Mouse (Mus musculus) hindbrain, embryonic 15.5 days (tissue): Measurements from ENCODE around the gene Rap1b. TPM values are rescaled to one million over a fixed set of nuclear protein-coding genes. Genes with fewer than 3 reads are reported as not detected.

Source experiments
- ATAC-seq: fragments of 200-750 bp; cut with Nextera tagmentation; 2 replicates; pipeline ENCODE4 v1.8.0; 2017; ENCODE audit warnings: low read depth, moderate number of reproducible peaks, moderate TSS enrichment; ENCODE audit not compliant: low FRiP score
- H3K27ac ChIP-seq: fragments of 300-500 bp; sonication (generic); replicated peaks from 2 replicates; pipeline ENCODE4 v1.5.1; 2015; ENCODE audit warnings: mild to moderate bottlenecking, inconsistent platforms
- H3K27me3 ChIP-seq: fragments of 300-500 bp; sonication (generic); 2 replicates; pipeline ENCODE4 v1.6.1; 2015; ENCODE audit warnings: control low read depth, inconsistent platforms
- H3K36me3 ChIP-seq: fragments of 300-500 bp; sonication (generic); 2 replicates; pipeline ENCODE4 v1.6.1; 2015; ENCODE audit warnings: control low read depth, inconsistent platforms
- H3K4me1 ChIP-seq: fragments of 300-500 bp; sonication (generic); replicated peaks from 2 replicates; pipeline ENCODE4 v1.6.1; 2015; ENCODE audit warnings: control low read depth, inconsistent platforms
- H3K4me2 ChIP-seq: fragments of 300-500 bp; sonication (generic); 2 replicates; pipeline ENCODE4 v1.6.1; 2015; ENCODE audit warnings: moderate library complexity, mild to moderate bottlenecking, inconsistent platforms
- H3K4me3 ChIP-seq: fragments of 300-500 bp; sonication (generic); 2 replicates; pipeline ENCODE4 v1.5.1; 2015; ENCODE audit warnings: mild to moderate bottlenecking, inconsistent platforms
- H3K9ac ChIP-seq: fragments of 300-500 bp; sonication (generic); 2 replicates; pipeline ENCODE4 v1.6.1; 2015; ENCODE audit warnings: inconsistent platforms
- H3K9me3 ChIP-seq: fragments of 300-500 bp; sonication (generic); 2 replicates; pipeline ENCODE4 v1.6.1; 2016; ENCODE audit warnings: control low read depth, inconsistent platforms
- WGBS: fragments of 180-500 bp; shearing (Covaris S2); methylation state at CpG from one replicate; pipeline ENCODE4 v1.1.7; 2015; 5-methylcytosine and 5-hydroxymethylcytosine counted together
- polyA plus RNA-seq: library from polyadenylated mRNA; unstranded; fragments of >200 nt; fragmentation: Nextera tagmentation; extraction: Ambion mirVana; gene quantifications from 2 replicates; pipeline ENCODE4 v1.2.1, GENCODE M21; 2015

Gene Rap1b
- polyA plus RNA-seq, 1 experiment from 2014 or later, result 158 TPM

- H3K27me3 ChIP-seq, result no peaks in the 10 kb centered on the region
- WGBS, result 86% methylated on average over 6 of the region's 6 CpGs
- no peak overlapping the region for H3K4me2 ChIP-seq
- ATAC-seq, result no peak
- no peak overlapping the region for H3K27ac ChIP-seq
- H3K9ac ChIP-seq, result no peak overlapping the region
- no peaks in the 10 kb centered on the region for H3K4me1 ChIP-seq
- peaks cover 3% of the 10 kb centered on the region for H3K36me3 ChIP-seq
- H3K4me3 ChIP-seq, result no peak overlapping the region
- no peaks in the 10 kb centered on the region for H3K9me3 ChIP-seq
These were observed 37.8 kb downstream of the Rap1b start for GRCm38 (mm10) chr10:117808068-117808467.

- 51% methylated on average over 9 of the region's 9 CpGs for WGBS
- Histone ChIP-seq H3K4me3 (no peak overlapping the region), H3K27ac (no peak overlapping the region), H3K27me3 (no peaks in the 10 kb centered on the region), H3K36me3 (no peaks in the 10 kb centered on the region), H3K9ac (no peak overlapping the region), H3K9me3 (no peaks in the 10 kb centered on the region), H3K4me2 (no peak overlapping the region), H3K4me1 (no peaks in the 10 kb centered on the region)
- ATAC-seq, result no peak
These were observed 39.9 kb downstream of the Rap1b start for GRCm38 (mm10) chr10:117805919-117806318.

GRCm38 (mm10) chr10:117803870-117804850 lies 41.7 kb downstream of the Rap1b start:
- H3K9ac ChIP-seq, result no peak overlapping the region
- H3K4me2 ChIP-seq, result no peak overlapping the region
- H3K4me1 ChIP-seq, result no peaks in the 10 kb centered on the region
- H3K4me3 ChIP-seq, result no peak overlapping the region
- no peak overlapping the region for H3K27ac ChIP-seq
- H3K36me3 ChIP-seq, result no peaks in the 10 kb centered on the region
- whole genome bisulfite sequencing, result 89% methylated on average over 31 of the region's 31 CpGs
- H3K27me3 ChIP-seq, result no peaks in the 10 kb centered on the region
- H3K9me3 ChIP-seq, result no peaks in the 10 kb centered on the region
- ATAC-seq, result no peak

GRCm38 (mm10) chr10:117801886-117802285 lies 43.9 kb downstream of the Rap1b start:
- no peak overlapping the region for H3K27ac ChIP-seq
- H3K9ac ChIP-seq, result no peak overlapping the region
- H3K4me1 ChIP-seq, result no peaks in the 10 kb centered on the region
- H3K36me3 ChIP-seq, result no peaks in the 10 kb centered on the region
- no peak for ATAC-seq
- WGBS, result 93% methylated on average over 9 of the region's 9 CpGs
- H3K4me3 ChIP-seq, result no peak overlapping the region
- no peaks in the 10 kb centered on the region for H3K27me3 ChIP-seq
- H3K4me2 ChIP-seq, result no peak overlapping the region
- H3K9me3 ChIP-seq, result no peaks in the 10 kb centered on the region

GRCm38 (mm10) chr10:117799806-117800205 lies 46.0 kb downstream of the Rap1b start:
- Histone ChIP-seq H3K4me1 (no peaks in the 10 kb centered on the region), H3K4me3 (no peak overlapping the region), H3K4me2 (no peak overlapping the region), H3K36me3 (no peaks in the 10 kb centered on the region), H3K9ac (no peak overlapping the region), H3K27me3 (no peaks in the 10 kb centered on the region), H3K9me3 (no peaks in the 10 kb centered on the region), H3K27ac (no peak overlapping the region)
- no peak for ATAC-seq
- WGBS, result 92% methylated on average over 11 of the region's 11 CpGs

- H3K27ac ChIP-seq, result no peak overlapping the region
- H3K4me3 ChIP-seq, result no peak overlapping the region
- H3K36me3 ChIP-seq, result no peaks in the 10 kb centered on the region
- H3K4me2 ChIP-seq, result no peak overlapping the region
- no peak for ATAC-seq
- H3K9me3 ChIP-seq, result no peaks in the 10 kb centered on the region
- WGBS, result 86% methylated on average over 6 of the region's 6 CpGs
- H3K27me3 ChIP-seq, result no peaks in the 10 kb centered on the region
- H3K9ac ChIP-seq, result no peak overlapping the region
- H3K4me1 ChIP-seq, result no peaks in the 10 kb centered on the region
These were observed 47.3 kb downstream of the Rap1b start for GRCm38 (mm10) chr10:117798436-117799035.

GRCm38 (mm10) chr10:117797684-117798083 lies 48.2 kb downstream of the Rap1b start:
- no peak overlapping the region for H3K4me3 ChIP-seq
- no peak for ATAC-seq
- H3K4me1 ChIP-seq, result 0 out of 2 replicates have a peak, but pooled peaks cover 5% of the 10 kb centered on the region
- no peak overlapping the region for H3K4me2 ChIP-seq
- H3K9me3 ChIP-seq, result no peaks in the 10 kb centered on the region
- no peaks in the 10 kb centered on the region for H3K36me3 ChIP-seq
- no peak overlapping the region for H3K9ac ChIP-seq
- H3K27ac ChIP-seq, result no peak overlapping the region
- WGBS, result 70% methylated on average over 7 of the region's 7 CpGs
- no peaks in the 10 kb centered on the region for H3K27me3 ChIP-seq

- peaks cover 6% of the 10 kb centered on the region for H3K4me1 ChIP-seq
- no peak overlapping the region for H3K4me2 ChIP-seq
- no peak overlapping the region for H3K9ac ChIP-seq
- H3K36me3 ChIP-seq, result no peaks in the 10 kb centered on the region
- ATAC-seq, result no peak
- whole genome bisulfite sequencing, result 92% methylated on average over 12 of the region's 12 CpGs
- H3K27me3 ChIP-seq, result no peaks in the 10 kb centered on the region
- no peak overlapping the region for H3K27ac ChIP-seq
- no peak overlapping the region for H3K4me3 ChIP-seq
- H3K9me3 ChIP-seq, result no peaks in the 10 kb centered on the region
These were observed 48.7 kb downstream of the Rap1b start for GRCm38 (mm10) chr10:117797106-117797505.

GRCm38 (mm10) chr10:117796181-117796580 lies 49.7 kb downstream of the Rap1b start:
- no peaks in the 10 kb centered on the region for H3K9me3 ChIP-seq
- no peak overlapping the region for H3K27ac ChIP-seq
- no peak overlapping the region for H3K9ac ChIP-seq
- ATAC-seq, result no peak
- 96% methylated on average over 7 of the region's 7 CpGs for WGBS
- no peak overlapping the region for H3K4me2 ChIP-seq
- no peak overlapping the region for H3K4me3 ChIP-seq
- peaks cover 16% of the 10 kb centered on the region for H3K4me1 ChIP-seq
- H3K27me3 ChIP-seq, result no peaks in the 10 kb centered on the region
- H3K36me3 ChIP-seq, result no peaks in the 10 kb centered on the region

GRCm38 (mm10) chr10:117795206-117795605 lies 50.6 kb downstream of the Rap1b start:
- no peaks in the 10 kb centered on the region for H3K27me3 ChIP-seq
- 83% methylated on average over 4 of the region's 4 CpGs for WGBS
- no peak overlapping the region for H3K4me3 ChIP-seq
- no peak overlapping the region for H3K9ac ChIP-seq
- H3K4me1 ChIP-seq, result peaks cover 20% of the 10 kb centered on the region
- H3K9me3 ChIP-seq, result no peaks in the 10 kb centered on the region
- no peaks in the 10 kb centered on the region for H3K36me3 ChIP-seq
- H3K4me2 ChIP-seq, result no peak overlapping the region
- H3K27ac ChIP-seq, result no peak overlapping the region
- no peak for ATAC-seq

- ATAC-seq, result no peak
- whole genome bisulfite sequencing, result 81% methylated on average over 11 of the region's 11 CpGs
These were observed 52.3 kb downstream of the Rap1b start for GRCm38 (mm10) chr10:117793436-117794030.

More at GRCm38 (mm10) chr10:117793436-117794030, 52.3 kb downstream of the Rap1b start:
- Histone ChIP-seq H3K4me2 (peak overlapping the region; percentile 58), H3K9me3 (no peaks in the 10 kb centered on the region), H3K4me1 (peaks cover 20% of the 10 kb centered on the region), H3K4me3 (peak overlapping the region; percentile 94; the same call in 1 of the 2 replicates), H3K27ac (0 out of 2 replicates have a peak overlapping the region, but pooled peaks have one; percentile 64), H3K9ac (no peak overlapping the region), H3K36me3 (no peaks in the 10 kb centered on the region), H3K27me3 (no peaks in the 10 kb centered on the region)
